9 mouse cellular contexts compared by ENCODE assay signal in genomic region chr5:103680381-103680780, GRCm38 (mm10). TPM values are rescaled to one million over a fixed set of nuclear protein-coding genes. Genes with fewer than 3 reads are reported as not detected.
DNase-seq lines count a peak whose midpoint lies in the region; ATAC-seq and TF ChIP-seq lines count a peak whose summit lies in the region.
"Had no signal": no experiment of that assay in that cellular context is flagged by ENCODE, and none has a peak within 500 bp of the region (broad histone marks: within the 10 kb centered on the region; RNA-seq: fewer than 3 reads in every experiment).

No protein-coding gene starts in this region.

- H3K36me3 ChIP-seq in forebrain, embryonic 14.5 days (ENCODE audit: control insufficient read depth, insufficient read depth, low read length) = no peaks in the 10 kb centered on the region
- no peaks in the 10 kb centered on the region for H3K36me3 ChIP-seq in forebrain, embryonic 12.5 days (replicated peaks)
- H3K36me3 ChIP-seq in liver, postnatal 0 days (replicated peaks; ENCODE audit: insufficient read depth, low read length) = no peaks in the 10 kb centered on the region
- H3K36me3 ChIP-seq: limb, embryonic 12.5 days had no signal

- no peak for TF ChIP-seq POLR2A in cerebellum, adult 2 months (IDR thresholded peaks at IDR 0.05; ENCODE audit: borderline replicate concordance, insufficient read depth, low read length)

- TF ChIP-seq CTCF in cerebellum, adult 2 months (IDR thresholded peaks at IDR 0.05; ENCODE audit: borderline replicate concordance, insufficient read depth, low read depth, low read length) = peak; percentile 90
- TF ChIP-seq CTCF in liver, postnatal 0 days (IDR thresholded peaks at IDR 0.05; ENCODE audit: low read depth) = peak; percentile 98

- no peak overlapping the region for H3K9ac ChIP-seq in forebrain, embryonic 14.5 days (ENCODE audit: low read length)
- H3K9ac ChIP-seq in forebrain, embryonic 12.5 days = no peak overlapping the region
- H3K9ac ChIP-seq in liver, postnatal 0 days (replicated peaks) = no peak overlapping the region
- H3K9ac ChIP-seq: limb, embryonic 12.5 days had no signal

- H3K4me2 ChIP-seq in forebrain, embryonic 14.5 days (ENCODE audit: low read length) = no peak overlapping the region
- no peak overlapping the region for H3K4me2 ChIP-seq in forebrain, embryonic 12.5 days
- no peak overlapping the region for H3K4me2 ChIP-seq in liver, postnatal 0 days (ENCODE audit: low read depth, low read length)
- H3K4me2 ChIP-seq: limb, embryonic 12.5 days had no signal

- no peaks in the 10 kb centered on the region for H3K9me3 ChIP-seq in forebrain, embryonic 14.5 days (replicated peaks; ENCODE audit: control insufficient read depth, low read length)
- no peaks in the 10 kb centered on the region for H3K9me3 ChIP-seq in forebrain, embryonic 12.5 days
- no peaks in the 10 kb centered on the region for H3K9me3 ChIP-seq in liver, postnatal 0 days (ENCODE audit: low read length)
- H3K9me3 ChIP-seq: limb, embryonic 12.5 days had no signal

- TF ChIP-seq EP300 in liver, postnatal 0 days (IDR thresholded peaks at IDR 0.05; ENCODE audit: low read depth) = no peak

- 34% methylated on average over 4 of the region's 4 CpGs for WGBS in forebrain, embryonic 14.5 days
- WGBS in forebrain, embryonic 12.5 days = 38% methylated on average over 4 of the region's 4 CpGs
- 53% methylated on average over 4 of the region's 4 CpGs for WGBS in cerebellum, adult 2 months
- 33% methylated on average over 4 of the region's 4 CpGs for WGBS in liver, postnatal 0 days (ENCODE audit: insufficient replicate concordance)

- no peak overlapping the region for H3K27ac ChIP-seq in forebrain, embryonic 14.5 days (ENCODE audit: low read depth, low read length)
- H3K27ac ChIP-seq in forebrain, embryonic 12.5 days = no peak overlapping the region
- H3K27ac ChIP-seq in cerebellum, adult 2 months (ENCODE audit: insufficient read depth, low read length) = no peak overlapping the region
- H3K27ac ChIP-seq in liver, postnatal 0 days (ENCODE audit: low read depth) = no peak overlapping the region
- H3K27ac ChIP-seq: limb, embryonic 12.5 days had no signal

- no peaks in the 10 kb centered on the region for H3K27me3 ChIP-seq in forebrain, embryonic 14.5 days (replicated peaks; ENCODE audit: control insufficient read depth, insufficient read depth, low read length)
- no peaks in the 10 kb centered on the region for H3K27me3 ChIP-seq in forebrain, embryonic 12.5 days
- no peaks in the 10 kb centered on the region for H3K27me3 ChIP-seq in cerebellum, adult 2 months (ENCODE audit: control insufficient read depth, insufficient read depth, low read length)
- H3K27me3 ChIP-seq in liver, postnatal 0 days (ENCODE audit: insufficient read depth, low read length) = no peaks in the 10 kb centered on the region
- H3K27me3 ChIP-seq: limb, embryonic 12.5 days had no signal

- no peaks in the 10 kb centered on the region for H3K4me1 ChIP-seq in forebrain, embryonic 14.5 days (ENCODE audit: control insufficient read depth, insufficient read depth, low read length)
- H3K4me1 ChIP-seq in forebrain, embryonic 12.5 days = no peaks in the 10 kb centered on the region
- H3K4me1 ChIP-seq in cerebellum, adult 2 months (ENCODE audit: control insufficient read depth, insufficient read depth, low read length) = no peaks in the 10 kb centered on the region
- H3K4me1 ChIP-seq in liver, postnatal 0 days (ENCODE audit: insufficient read depth) = no peaks in the 10 kb centered on the region
- H3K4me1 ChIP-seq: limb, embryonic 12.5 days had no signal

- ATAC-seq in forebrain, embryonic 14.5 days = 0 out of 2 replicates have a peak, but pooled peaks have one; percentile 34
- no peak for ATAC-seq in forebrain, embryonic 12.5 days (ENCODE audit: low FRiP score)
- peak; percentile 57; the same call in 1 of the 2 replicates for ATAC-seq in liver, postnatal 0 days

- DNase-seq in forebrain, embryonic 14.5 days (ENCODE audit: low spot score) = peak; percentile 71
- peak; percentile 56 for DNase-seq in MN1 (ENCODE audit: low spot score)
- DNase-seq in cerebellum, adult 2 months = peak; percentile 61 to 68
- peak; percentile 57 for DNase-seq in gastrocnemius, postnatal 10 days
- DNase-seq in kidney, postnatal 36 days = peak; percentile 71 to 85
- DNase-seq in liver, postnatal 0 days = peak; percentile 81
- peak; percentile 75 for DNase-seq in skeletal muscle tissue, adult 2 months (ENCODE audit: low read depth, low spot score)

- H3K4me3 ChIP-seq in forebrain, embryonic 14.5 days (ENCODE audit: low read depth, low read length) = no peak overlapping the region
- no peak overlapping the region for H3K4me3 ChIP-seq in forebrain, embryonic 12.5 days (replicated peaks)
- no peak overlapping the region for H3K4me3 ChIP-seq in cerebellum, adult 2 months (replicated peaks; ENCODE audit: insufficient read depth, low read depth, low read length)
- no peak overlapping the region for H3K4me3 ChIP-seq in liver, postnatal 0 days (ENCODE audit: low read depth, low read length)
- H3K4me3 ChIP-seq: limb, embryonic 12.5 days had no signal

RNA-seq across cellular contexts. Expression of gene Aff1, which starts 11.8 kb away (rescaled TPM):
- 1.5 and 2.6 TPM in 2 replicates for polyA plus RNA-seq in forebrain, embryonic 14.5 days (2014; fragmentation: Nextera tagmentation; extraction: Ambion mirVana)
- polyA plus RNA-seq in forebrain, embryonic 12.5 days (2016; fragmentation: Nextera tagmentation; extraction: Ambion mirVana) = 3.7 and 4.3 TPM in 2 replicates
- 9.3 TPM in 2 replicates for polyA plus RNA-seq in cerebellum, adult 2 months (2012; rRNA removed)
- total RNA-seq in gastrocnemius, postnatal 10 days (2021) = 10 to 100 TPM; 30.0 to 31.5 TPM
- polyA plus RNA-seq in liver, postnatal 0 days (2015; fragmentation: Nextera tagmentation; extraction: Ambion mirVana) = 4.7 and 5.0 TPM in 2 replicates

RNA-seq across cellular contexts. Expression of gene 1700016H13Rik, which starts 24.6 kb away (rescaled TPM):
- 0.38 and 0.68 TPM in 2 replicates for polyA plus RNA-seq in forebrain, embryonic 14.5 days (2014; fragmentation: Nextera tagmentation; extraction: Ambion mirVana)
- not detected in 2 replicates for polyA plus RNA-seq in forebrain, embryonic 12.5 days (2016; fragmentation: Nextera tagmentation; extraction: Ambion mirVana)
- not detected in 2 replicates for polyA plus RNA-seq in cerebellum, adult 2 months (2012; rRNA removed)
- total RNA-seq in gastrocnemius, postnatal 10 days (2021) = under 1 TPM in 1 of 2 experiments, not detected in 1; 0.29 TPM
- not detected in 2 replicates for polyA plus RNA-seq in liver, postnatal 0 days (2015; fragmentation: Nextera tagmentation; extraction: Ambion mirVana)

RNA-seq across cellular contexts. Expression of gene Slc10a6, which starts 51.2 kb away (rescaled TPM):
- polyA plus RNA-seq in forebrain, embryonic 14.5 days (2014; fragmentation: Nextera tagmentation; extraction: Ambion mirVana) = 0.08 TPM in 1 of 2 replicates, not detected in the other
- 0.09 TPM in 1 of 2 replicates, not detected in the other for polyA plus RNA-seq in forebrain, embryonic 12.5 days (2016; fragmentation: Nextera tagmentation; extraction: Ambion mirVana)
- polyA plus RNA-seq in cerebellum, adult 2 months (2012; rRNA removed) = 0.05 TPM in 1 of 2 replicates, not detected in the other
- 1 to 10 TPM in 1 of 2 experiments, under 1 TPM in 1; 0.25 to 1.4 TPM for total RNA-seq in gastrocnemius, postnatal 10 days (2021)
- polyA plus RNA-seq in liver, postnatal 0 days (2015; fragmentation: Nextera tagmentation; extraction: Ambion mirVana) = 0.09 and 0.11 TPM in 2 replicates
